Mouse (Mus musculus): ENCODE measurements around the gene Arpc1a. TPM values are rescaled to one million over a fixed set of nuclear protein-coding genes. Genes with fewer than 3 reads are reported as not detected.
"Not testable (repeated sequence)": the region's sequence is repeated elsewhere in the genome, so short reads cannot be mapped to it uniquely, and the experiment has no call there.

The Arpc1a gene
- 10 to 100 TPM; 61.4 to 63.8 TPM for total RNA-seq (2021)
- long read RNA-seq, experiment 1, transcript Arpc1a-201 (10 exons, 1,632 nt) = major isoform, 40 of 78 reads
- long read RNA-seq, experiment 1, partial matches to known transcripts = 31 of 78 reads
- long read RNA-seq, experiment 1, other reads (novel, unspliced or antisense) = 5 of 78 reads
- long read RNA-seq, experiment 2, transcript Arpc1a-201 (10 exons, 1,632 nt) = major isoform, 38 of 79 reads
- long read RNA-seq, experiment 2, partial matches to known transcripts = 40 of 79 reads
- long read RNA-seq, experiment 2, other reads (novel, unspliced or antisense) = 1 of 79 reads

DNA sequence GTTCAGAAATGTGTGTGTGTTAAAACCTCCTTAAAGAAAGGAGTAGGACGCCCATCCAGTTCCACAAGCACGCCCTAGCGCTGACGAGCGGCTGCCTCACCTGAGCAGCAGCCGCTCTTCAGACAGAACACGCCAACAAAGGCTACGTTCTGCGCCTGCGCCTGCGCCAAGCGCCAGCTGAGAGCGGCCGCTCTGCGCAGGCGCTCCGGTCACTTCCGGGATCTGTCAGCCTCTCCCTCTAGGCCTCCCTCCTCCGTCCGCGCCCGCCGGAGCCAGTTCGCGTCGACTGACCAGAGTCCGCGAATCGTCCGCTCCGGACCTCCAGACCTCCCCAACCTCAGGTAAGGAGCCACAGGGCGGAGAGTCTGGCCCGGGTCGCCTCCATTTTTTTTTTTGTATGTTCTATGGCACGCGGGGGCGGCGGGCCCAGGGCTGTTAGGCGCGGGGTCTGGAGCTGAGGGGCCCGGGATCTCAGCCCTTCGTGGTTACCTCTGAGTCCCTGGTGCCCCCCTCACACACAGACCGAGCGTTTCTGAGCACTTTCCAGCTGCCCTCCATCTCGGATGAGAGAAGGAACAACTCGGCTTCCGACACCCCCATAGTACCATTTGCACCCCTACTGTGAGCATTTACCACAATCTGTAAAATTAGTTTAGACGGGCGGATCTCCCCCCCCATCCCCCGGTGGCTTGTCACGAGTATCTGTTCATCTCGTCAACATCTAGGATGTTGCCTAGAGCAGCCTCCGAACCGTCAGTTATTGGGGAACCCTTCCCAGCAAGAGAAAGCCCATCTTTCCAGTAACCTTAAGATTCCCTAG, at the start of gene Arpc1a, which contains the start of gene Kpna7:
Gene Arpc1a, plus strand, starts transcription at position 199 of the 820 bp plus-strand sequence.
Gene Kpna7, minus strand, starts transcription at position 399 of the 820 bp plus-strand sequence.
- DNase-seq = peak; percentile 93 to 95

DNA sequence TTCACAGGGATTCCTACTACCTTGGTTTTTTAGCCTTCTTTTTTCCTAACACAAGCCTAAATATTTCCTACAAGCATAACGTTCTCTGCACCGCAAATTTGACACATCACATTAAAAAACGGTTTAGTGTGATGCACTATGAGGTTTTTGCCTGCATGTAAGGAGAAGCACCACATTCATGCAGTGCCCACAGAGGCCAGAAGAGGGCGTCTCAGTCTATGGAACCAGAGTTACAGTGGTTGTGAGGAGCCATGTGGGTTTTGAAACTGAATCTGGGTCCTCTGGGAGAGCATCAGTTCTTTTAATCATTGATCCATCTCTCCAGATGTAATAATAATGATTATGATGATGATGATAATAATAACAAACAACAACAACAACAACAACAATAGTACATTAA, 42.0 kb upstream of the Arpc1a start:
- peak in 1 of 2 experiments; percentile 14 for DNase-seq

GRCm38 (mm10) chr5:145042690-145043089, 40.9 kb upstream of the Arpc1a start, which contains the start of gene 1700018F24Rik:
1700018F24Rik (plus strand) TSS chr5:145042990.
- DNase-seq = not testable (repeated sequence)

DNA sequence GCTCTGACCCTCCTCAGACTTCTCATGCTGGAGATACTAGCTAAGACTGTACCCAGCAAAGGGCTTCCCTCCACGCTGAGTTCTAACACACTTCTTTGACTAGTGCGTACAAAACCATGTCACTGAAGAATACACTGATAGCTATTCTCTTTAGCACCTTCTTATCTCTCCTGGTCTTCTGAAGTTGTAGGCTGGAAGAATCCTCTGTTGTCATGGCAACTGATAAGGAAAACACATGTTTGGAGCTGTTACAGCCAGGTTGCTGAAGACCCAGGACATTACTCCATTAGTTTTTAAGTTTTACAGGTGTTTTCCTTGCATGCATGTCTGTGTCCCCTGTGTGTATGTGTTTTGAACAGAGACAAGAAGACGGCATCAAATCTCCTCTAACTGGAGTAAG, 29.4 kb upstream of the Arpc1a start:
- DNase-seq = not testable (repeated sequence)

DNA sequence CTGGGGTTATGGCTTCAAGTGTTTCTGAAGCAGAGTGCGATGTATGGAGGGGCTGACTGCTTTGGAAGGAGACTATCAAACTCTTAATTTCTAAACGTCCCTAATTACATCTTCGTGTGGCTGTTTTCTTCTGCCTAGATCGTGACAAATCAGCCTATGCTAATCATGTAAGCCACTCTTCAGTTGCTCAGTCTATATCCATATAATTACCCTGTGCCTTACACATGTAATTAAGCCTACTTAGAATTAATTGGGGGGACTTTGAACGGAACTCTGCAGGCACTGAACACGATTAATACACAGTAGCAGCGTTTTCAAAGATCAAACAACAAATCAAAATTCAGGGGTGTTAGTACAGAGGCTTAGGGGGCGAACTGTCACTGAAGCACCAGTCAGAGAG, 25.7 kb upstream of the Arpc1a start:
- no peak for DNase-seq

DNA sequence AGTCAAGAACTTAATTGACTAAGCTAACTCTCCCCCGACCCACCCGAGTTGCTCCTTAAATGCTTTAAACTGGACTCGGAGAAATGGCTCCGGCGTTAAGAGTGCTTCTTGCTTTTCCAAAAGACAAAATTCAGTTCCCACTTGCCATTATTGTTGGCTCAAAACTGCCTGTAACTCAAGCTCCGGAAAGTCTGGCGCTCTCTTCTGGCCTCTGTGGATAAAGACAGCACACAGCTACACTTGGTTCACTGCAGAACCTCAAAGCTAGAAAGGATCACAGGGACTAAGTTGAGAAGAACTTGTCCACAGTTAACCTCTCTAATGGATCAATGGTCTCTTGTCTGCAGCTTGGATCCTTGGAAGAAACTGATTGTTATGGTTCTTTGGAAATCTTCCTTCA, 24.9 kb upstream of the Arpc1a start:
- DNase-seq = no peak

GRCm38 (mm10) chr5:145059524-145059923, 24.1 kb upstream of the Arpc1a start:
- no peak for DNase-seq

DNA sequence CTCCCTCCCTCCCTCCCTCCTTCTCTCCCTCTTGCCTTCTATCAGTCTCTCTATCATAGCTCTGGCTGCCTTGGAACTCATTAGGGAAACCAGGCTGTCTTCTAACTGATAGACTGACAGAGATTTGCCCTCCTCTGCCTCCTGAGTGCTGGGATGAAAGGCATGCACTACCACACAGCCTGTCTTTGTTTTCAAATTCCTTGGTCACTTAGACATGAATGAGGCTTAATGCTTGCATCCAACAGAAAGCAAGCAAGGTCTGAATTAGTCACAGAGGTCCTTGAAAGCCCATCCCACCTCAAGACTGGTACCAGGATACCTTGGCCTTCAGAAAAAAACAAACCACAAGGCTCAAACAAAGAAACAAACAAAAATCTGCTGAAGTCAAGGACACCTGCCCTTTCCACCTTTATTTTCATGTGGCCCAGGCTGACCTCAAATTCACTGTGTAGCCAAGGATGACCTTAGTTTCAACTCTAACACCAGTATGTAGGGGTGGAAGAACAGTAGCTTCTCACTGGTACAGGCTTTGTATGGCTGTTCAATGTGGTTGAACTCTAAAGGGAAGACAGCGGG, 18.8 kb upstream of the Arpc1a start:
- DNase-seq = no peak

GRCm38 (mm10) chr5:145068863-145069262, 14.8 kb upstream of the Arpc1a start:
- DNase-seq = no peak

DNA sequence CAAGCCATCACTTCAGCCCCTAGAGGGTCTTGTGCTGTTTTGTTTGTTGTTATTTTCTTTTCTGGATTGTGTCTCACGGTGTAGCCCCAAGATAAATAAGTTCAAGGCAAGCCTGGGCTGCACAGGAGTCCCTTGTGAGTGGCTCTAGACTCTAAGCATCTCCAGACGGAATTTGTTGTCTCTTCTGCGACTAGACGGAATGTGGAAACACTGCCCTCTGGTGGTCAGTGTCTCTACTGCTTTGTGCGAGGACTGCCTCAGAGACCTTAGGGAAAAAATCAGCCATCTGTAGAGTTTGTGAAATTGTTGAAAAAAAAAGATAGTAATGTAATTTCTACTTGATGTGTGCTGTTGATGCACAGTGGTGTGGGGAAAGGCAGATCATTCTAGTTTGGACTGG, 13.9 kb upstream of the Arpc1a start:
- peak; percentile 61 to 87 for DNase-seq

DNA sequence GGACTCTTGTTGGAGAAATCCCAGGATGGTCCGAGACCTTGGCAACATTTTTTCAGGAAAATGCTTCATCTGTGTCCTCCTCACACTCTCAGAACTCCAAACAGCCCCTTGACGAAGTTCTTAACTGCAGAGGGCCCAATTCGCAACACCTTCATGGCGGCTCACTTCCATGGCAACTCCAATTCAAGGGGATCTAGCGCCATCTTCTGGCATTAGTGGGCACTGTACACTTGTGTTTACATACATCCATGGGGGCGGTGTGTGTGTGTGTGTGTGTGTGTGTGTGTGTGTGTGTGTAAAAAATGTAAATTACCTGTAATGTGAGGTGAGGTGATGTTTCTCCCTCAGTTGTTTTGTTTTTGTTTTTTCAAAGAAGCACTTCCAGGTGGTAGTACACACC, 12.3 kb upstream of the Arpc1a start:
- DNase-seq = no peak

- no peak for DNase-seq
Measured at GRCm38 (mm10) chr5:145075081-145075480, 8.5 kb upstream of the Arpc1a start.

GRCm38 (mm10) chr5:145081866-145082613, 1.6 kb upstream of the Arpc1a start:
- no peak for DNase-seq

GRCm38 (mm10) chr5:145083201-145083600, 429 bp upstream of the Arpc1a start:
- not testable (repeated sequence) for DNase-seq

GRCm38 (mm10) chr5:145084822-145085221, 1.2 kb downstream of the Arpc1a start:
- no peak for DNase-seq

DNA sequence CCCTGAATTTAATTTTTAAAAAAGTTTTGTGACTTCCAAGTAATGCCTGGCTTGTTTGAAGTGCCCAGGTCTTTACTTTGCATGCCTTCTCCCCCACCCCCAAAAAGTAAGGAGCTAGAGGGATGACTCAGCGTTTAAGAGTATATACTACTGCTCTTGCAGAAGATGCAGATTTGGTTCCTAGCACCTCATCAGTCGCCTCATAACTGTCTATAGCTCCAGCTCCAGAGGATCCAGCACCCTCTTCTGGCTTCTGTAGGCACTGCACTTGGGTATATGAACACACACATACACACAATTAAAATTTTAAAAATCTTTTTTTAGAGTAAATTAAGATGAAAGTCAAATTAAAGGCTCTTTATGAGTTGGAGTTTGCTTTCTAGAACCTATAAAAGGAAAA, 4.6 kb downstream of the Arpc1a start:
- DNase-seq = no peak

DNA sequence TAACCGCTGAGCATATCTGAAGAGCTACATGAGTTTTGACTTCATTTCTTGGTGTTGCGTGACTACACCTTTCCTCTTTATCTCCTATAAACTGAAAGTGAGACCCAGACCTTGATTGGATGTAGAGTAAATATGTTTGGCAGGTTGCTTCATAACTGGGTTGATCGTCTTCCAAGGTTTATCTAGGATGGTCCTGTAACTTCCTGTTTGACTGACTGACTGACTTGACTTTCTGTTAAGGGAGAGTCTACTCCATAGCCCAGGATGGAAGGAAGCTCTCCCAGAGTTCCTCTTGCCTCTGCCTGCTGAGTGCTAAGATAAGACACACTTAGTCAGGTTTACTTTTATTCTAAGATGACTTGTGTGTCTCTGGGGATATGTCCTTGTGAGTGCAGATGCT, 6.2 kb downstream of the Arpc1a start:
- DNase-seq = no peak

- no peak for DNase-seq
Measured at GRCm38 (mm10) chr5:145096195-145096594, 12.6 kb downstream of the Arpc1a start.

GRCm38 (mm10) chr5:145098340-145098821, 14.8 kb downstream of the Arpc1a start:
- DNase-seq = no peak

DNA sequence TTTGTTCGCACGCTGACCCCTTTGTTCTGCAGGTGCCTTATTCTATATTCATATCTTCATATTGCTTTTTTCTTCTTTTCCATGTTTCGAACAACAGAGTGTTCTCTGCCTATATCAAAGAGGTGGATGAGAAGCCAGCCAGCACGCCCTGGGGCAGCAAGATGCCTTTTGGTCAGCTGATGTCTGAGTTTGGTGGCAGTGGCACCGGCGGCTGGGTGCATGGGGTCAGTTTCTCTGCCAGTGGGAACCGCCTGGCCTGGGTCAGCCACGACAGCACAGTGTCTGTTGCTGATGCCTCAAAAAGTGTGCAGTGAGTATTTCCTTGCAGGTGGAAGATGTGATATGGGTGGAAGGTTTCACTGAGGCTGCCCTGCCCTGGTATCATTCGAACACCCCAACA, 17.3 kb downstream of the Arpc1a start:
- no peak for DNase-seq

DNA sequence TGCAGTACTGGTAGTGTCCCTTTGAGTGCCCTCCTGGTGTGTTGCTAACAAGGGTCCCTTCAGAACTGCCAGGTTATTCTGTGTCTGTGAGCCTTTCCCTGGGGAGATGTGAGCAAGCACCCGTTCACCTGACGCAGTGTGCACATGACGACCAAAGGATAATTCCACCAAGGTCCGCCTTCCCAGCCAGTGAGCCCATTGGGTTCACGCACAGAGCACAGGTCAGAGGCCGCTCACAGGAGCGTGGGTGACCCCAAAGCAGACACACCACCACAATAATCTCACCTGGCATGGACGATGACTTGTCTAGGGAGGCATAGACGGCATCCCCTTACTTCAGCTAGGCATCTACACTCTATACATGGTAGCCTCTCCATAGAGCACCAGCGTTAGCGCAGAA, 17.8 kb downstream of the Arpc1a start:
- not testable (repeated sequence) for DNase-seq

DNA sequence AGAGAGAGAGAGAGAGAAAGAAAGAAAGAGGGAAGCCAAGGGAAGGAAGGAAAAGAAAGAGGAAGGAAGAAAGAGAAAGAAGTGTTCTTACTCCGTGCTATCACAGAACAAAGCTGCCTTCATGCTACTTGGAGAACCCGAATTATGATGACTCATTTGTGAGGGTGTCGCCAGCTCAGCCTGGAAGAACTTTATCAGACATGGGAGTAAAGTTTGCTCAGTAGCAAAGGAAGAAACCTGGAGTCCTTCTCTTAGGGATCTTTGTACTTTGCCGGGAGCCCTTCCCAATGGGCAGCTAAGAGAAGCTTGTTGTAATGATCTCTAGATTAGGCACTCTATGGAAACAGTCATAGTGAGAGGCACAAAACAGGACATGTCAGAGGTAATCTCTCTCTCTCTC, 19.1 kb downstream of the Arpc1a start:
- DNase-seq = peak in 1 of 2 experiments; percentile 31

All from heart, adult 18-20 months (tissue).